Mouse (Mus musculus): Measurements from ENCODE around the gene Elovl2.

DNA sequence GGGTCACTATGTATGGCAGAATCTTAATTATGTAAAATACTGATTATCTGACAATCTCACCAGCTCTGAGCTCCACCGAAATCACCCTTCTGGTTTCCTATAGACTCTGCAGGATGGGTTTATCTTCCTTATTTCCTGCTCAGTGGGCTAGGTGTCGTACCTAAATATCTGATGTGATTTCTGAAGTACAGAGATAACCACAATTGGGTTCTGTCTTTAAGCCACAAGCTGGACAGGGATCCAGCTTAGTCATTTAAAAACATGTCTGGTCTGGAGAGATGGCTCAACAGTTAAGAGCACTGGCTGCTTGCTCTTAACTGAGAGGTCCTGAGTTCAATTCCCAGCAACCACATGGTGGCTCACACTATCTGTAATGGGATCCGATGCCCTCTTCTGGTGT lies 36.8 kb upstream of the Elovl2 start:
- TF ChIP-seq GATA1 (IDR thresholded peaks at IDR 0.05; ENCODE audit: low read length), result no peak
- TF ChIP-seq TAL1 (IDR thresholded peaks at IDR 0.05; ENCODE audit: low read length), result no peak

Data from erythroblast, embryonic 14.5 days (primary cell).